21 mouse cellular contexts compared by ENCODE assay signal in genomic region chr3:100861307-100862303, GRCm38 (mm10). TPM values are rescaled to one million over a fixed set of nuclear protein-coding genes. Genes with fewer than 3 reads are reported as not detected.
DNase-seq lines count a peak whose midpoint lies in the region; ATAC-seq and TF ChIP-seq lines count a peak whose summit lies in the region.
"Had no signal": no experiment of that assay in that cellular context is flagged by ENCODE, and none has a peak within 500 bp of the region (broad histone marks: within the 10 kb centered on the region; RNA-seq: fewer than 3 reads in every experiment).

No protein-coding gene starts in this region.

- H3K27ac ChIP-seq in hindbrain, embryonic 13.5 days = no peak overlapping the region
- H3K27ac ChIP-seq in hindbrain, embryonic 10.5 days = no peak overlapping the region
- no peak overlapping the region for H3K27ac ChIP-seq in forebrain, embryonic 16.5 days (ENCODE audit: low read length)
- H3K27ac ChIP-seq in neural tube, embryonic 15.5 days (replicated peaks) = peak overlapping the region; percentile 41
- H3K27ac ChIP-seq: embryonic facial prominence, embryonic 13.5 days; stomach, postnatal 0 days had no signal

- H3K4me3 ChIP-seq in hindbrain, embryonic 13.5 days = no peak overlapping the region
- H3K4me3 ChIP-seq in hindbrain, embryonic 10.5 days = no peak overlapping the region
- H3K4me3 ChIP-seq in forebrain, embryonic 16.5 days (replicated peaks; ENCODE audit: low read length) = no peak overlapping the region
- no peak overlapping the region for H3K4me3 ChIP-seq in neural tube, embryonic 15.5 days (replicated peaks)
- H3K4me3 ChIP-seq: embryonic facial prominence, embryonic 13.5 days; heart, embryonic 12.5 days; myocyte had no signal

- peak; percentile 57; the same call in 1 of the 2 replicates for ATAC-seq in hindbrain, embryonic 13.5 days (ENCODE audit: low FRiP score)
- ATAC-seq in forebrain, embryonic 16.5 days = peak; percentile 19; the same call in 1 of the 2 replicates
- ATAC-seq in neural tube, embryonic 15.5 days (ENCODE audit: low FRiP score) = peak; percentile 65
- ATAC-seq: Patski had no signal

- H3K9ac ChIP-seq in hindbrain, embryonic 13.5 days = no peak overlapping the region
- H3K9ac ChIP-seq in forebrain, embryonic 16.5 days (replicated peaks; ENCODE audit: low read depth, low read length) = no peak overlapping the region
- H3K9ac ChIP-seq in neural tube, embryonic 15.5 days (replicated peaks) = no peak overlapping the region
- H3K9ac ChIP-seq: embryonic facial prominence, embryonic 13.5 days; heart, embryonic 12.5 days had no signal

- no peaks in the 10 kb centered on the region for H3K27me3 ChIP-seq in hindbrain, embryonic 13.5 days
- H3K27me3 ChIP-seq in hindbrain, embryonic 10.5 days (ENCODE audit: insufficient read depth, poor library complexity, severe bottlenecking) = no peaks in the 10 kb centered on the region
- H3K27me3 ChIP-seq in forebrain, embryonic 16.5 days (replicated peaks; ENCODE audit: control insufficient read depth, insufficient read depth, low read length) = no peaks in the 10 kb centered on the region
- H3K27me3 ChIP-seq in neural tube, embryonic 15.5 days (replicated peaks) = no peaks in the 10 kb centered on the region
- H3K27me3 ChIP-seq: embryonic facial prominence, embryonic 13.5 days; heart, embryonic 12.5 days; Patski had no signal

- no peak for TF ChIP-seq CTCF in brain, embryonic 14.5 days (IDR thresholded peaks at IDR 0.05; ENCODE audit: borderline replicate concordance, extremely low read depth, insufficient read depth, insufficient read length)

- no peak for TF ChIP-seq POLR2A in brain, embryonic 14.5 days (IDR thresholded peaks at IDR 0.05; ENCODE audit: borderline replicate concordance, extremely low read depth, insufficient read depth, insufficient read length, poor library complexity, severe bottlenecking)

- no peak for DNase-seq in hindbrain, embryonic 10.5 days (ENCODE audit: low spot score)
- DNase-seq in brain, embryonic 14.5 days (ENCODE audit: low read depth) = peak; percentile 60
- no peak for DNase-seq in right cerebral cortex, adult 18-20 months
- DNase-seq in B cell, adult 2 months = no peak
- DNase-seq: adrenal gland, adult 8-10 months; cerebellum, adult 9-11 months; heart, postnatal 14 days; kidney, adult 8-10 months; kidney, postnatal 14 days; lung, adult 18-20 months; lung, postnatal 36 days had no signal

- H3K4me1 ChIP-seq in hindbrain, embryonic 13.5 days (replicated peaks) = peaks cover 6% of the 10 kb centered on the region; the same call in 1 of the 2 replicates
- no peaks in the 10 kb centered on the region for H3K4me1 ChIP-seq in hindbrain, embryonic 10.5 days (replicated peaks)
- peaks cover 9% of the 10 kb centered on the region for H3K4me1 ChIP-seq in forebrain, embryonic 16.5 days (replicated peaks; ENCODE audit: control insufficient read depth, insufficient read depth, low read length)
- H3K4me1 ChIP-seq in neural tube, embryonic 15.5 days = peaks cover 7% of the 10 kb centered on the region; the same call in 1 of the 2 replicates

- 59% methylated on average over 23 of the region's 23 CpGs for WGBS in hindbrain, embryonic 13.5 days
- 81% methylated on average over 23 of the region's 23 CpGs for whole genome bisulfite sequencing in hindbrain, embryonic 10.5 days
- 49% methylated on average over 23 of the region's 23 CpGs for WGBS in forebrain, embryonic 16.5 days
- 56% methylated on average over 23 of the region's 23 CpGs for WGBS in neural tube, embryonic 15.5 days

- H3K4me2 ChIP-seq in hindbrain, embryonic 13.5 days = no peak overlapping the region
- peak overlapping the region; percentile 14; the same call in 1 of the 2 replicates for H3K4me2 ChIP-seq in forebrain, embryonic 16.5 days (ENCODE audit: low read length)
- peak overlapping the region; percentile 17; the same call in 1 of the 2 replicates for H3K4me2 ChIP-seq in neural tube, embryonic 15.5 days
- H3K4me2 ChIP-seq: embryonic facial prominence, embryonic 13.5 days; heart, embryonic 12.5 days; liver, embryonic 11.5 days had no signal

- no peaks in the 10 kb centered on the region for H3K9me3 ChIP-seq in hindbrain, embryonic 13.5 days
- H3K9me3 ChIP-seq in hindbrain, embryonic 10.5 days = no peaks in the 10 kb centered on the region
- no peaks in the 10 kb centered on the region for H3K9me3 ChIP-seq in forebrain, embryonic 16.5 days (ENCODE audit: control insufficient read depth, low read length)
- H3K9me3 ChIP-seq in neural tube, embryonic 15.5 days (replicated peaks) = no peaks in the 10 kb centered on the region
- H3K9me3 ChIP-seq: embryonic facial prominence, embryonic 13.5 days had no signal

- no peaks in the 10 kb centered on the region for H3K36me3 ChIP-seq in hindbrain, embryonic 13.5 days
- no peaks in the 10 kb centered on the region for H3K36me3 ChIP-seq in hindbrain, embryonic 10.5 days
- H3K36me3 ChIP-seq in forebrain, embryonic 16.5 days (ENCODE audit: control insufficient read depth, insufficient read depth) = no peaks in the 10 kb centered on the region
- H3K36me3 ChIP-seq in neural tube, embryonic 15.5 days = no peaks in the 10 kb centered on the region
- H3K36me3 ChIP-seq: embryonic facial prominence, embryonic 13.5 days; heart, embryonic 12.5 days had no signal

RNA-seq across cellular contexts. Expression of gene Vtcn1, which starts 36.3 kb away (rescaled TPM):
- polyA plus RNA-seq in hindbrain, embryonic 13.5 days (2015; fragmentation: Nextera tagmentation; extraction: Ambion mirVana) = not detected in 2 replicates
- 0.10 and 0.13 TPM in 2 replicates for polyA plus RNA-seq in hindbrain, embryonic 10.5 days (2016; fragmentation: Nextera tagmentation; extraction: Ambion mirVana)
- polyA plus RNA-seq in brain, embryonic 14.5 days (2012; rRNA removed) = 0.05 TPM in 1 of 2 replicates, not detected in the other
- not detected in 2 replicates for polyA plus RNA-seq in forebrain, embryonic 16.5 days (2015; fragmentation: Nextera tagmentation; extraction: Ambion mirVana)
- polyA plus RNA-seq in neural tube, embryonic 15.5 days (2015; fragmentation: Nextera tagmentation; extraction: Ambion mirVana) = 0.11 TPM in 1 of 2 replicates, not detected in the other
- polyA plus RNA-seq: limb, embryonic 11.5 days; liver, embryonic 11.5 days had no signal
